Mouse (Mus musculus): ENCODE data around the gene Eid2. TPM values are rescaled to one million over a fixed set of nuclear protein-coding genes. Genes with fewer than 3 reads are reported as not detected.

The Eid2 gene
- polyA plus RNA-seq, 1 experiment from 2014 or later = 5.7 TPM

DNA sequence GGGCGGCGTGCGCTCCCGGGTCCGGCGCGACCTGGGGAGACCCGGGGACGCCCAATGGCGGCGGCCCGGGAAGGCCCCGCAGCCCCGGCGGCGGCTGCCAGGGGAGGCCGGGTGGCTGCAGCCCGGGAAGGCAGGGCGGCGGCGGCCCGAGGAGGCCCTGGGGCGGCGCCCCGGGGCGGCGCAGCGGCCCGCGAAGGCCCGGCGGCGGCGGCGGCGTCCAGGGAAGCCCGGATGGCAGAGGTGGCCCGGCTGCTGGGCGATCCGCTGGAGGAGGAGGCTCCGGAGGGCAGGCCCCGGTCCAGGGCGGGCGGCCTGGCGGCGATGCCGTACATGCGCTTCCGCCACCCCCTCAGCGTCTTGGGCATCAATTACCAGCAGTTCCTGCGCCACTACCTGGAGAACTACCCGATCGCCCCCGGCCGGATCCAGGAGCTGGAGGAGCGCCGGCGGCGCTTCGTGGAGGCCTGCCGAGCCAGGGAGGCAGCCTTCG lies 406 bp downstream of the Eid2 start:
- Histone ChIP-seq H3K4me3 (peak overlapping the region; percentile 89), H3K27me3 (0 out of 2 replicates have a peak, but pooled peaks cover 7% of the 10 kb centered on the region), H3K9me3 (no peaks in the 10 kb centered on the region), H3K27ac (replicated peaks) (peak overlapping the region; percentile 94), H3K36me3 (peaks cover 32% of the 10 kb centered on the region), H3K4me2 (replicated peaks) (peak overlapping the region; percentile 84), H3K9ac (replicated peaks) (peak overlapping the region; percentile 99), H3K4me1 (peaks cover 11% of the 10 kb centered on the region)
- WGBS = under 1% methylated on average over 44 of the region's 62 CpGs
- ATAC-seq (ENCODE audit: low FRiP score, low read depth) = peak; percentile 83

DNA sequence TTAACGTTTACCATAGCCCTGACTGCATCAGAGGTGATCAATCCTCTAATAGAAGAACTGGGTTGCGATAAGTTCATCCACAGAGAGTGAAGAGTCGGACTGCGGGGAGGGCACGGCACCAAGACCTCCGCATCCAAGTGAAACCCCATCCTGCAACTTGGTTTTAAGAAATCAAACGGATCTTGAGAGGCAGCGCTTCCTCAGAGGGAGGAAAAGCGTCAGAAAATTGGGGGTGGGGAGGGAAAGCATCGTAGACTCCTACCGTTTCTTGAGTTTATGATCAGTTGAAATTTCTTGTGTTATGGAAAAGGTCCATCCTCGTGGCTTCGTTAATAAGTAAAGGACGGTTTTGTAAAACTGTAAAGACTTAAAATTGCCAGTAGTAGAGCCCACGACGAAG lies 895 bp downstream of the Eid2 start:
- Histone ChIP-seq H3K4me2 (replicated peaks) (peak overlapping the region; percentile 84), H3K27me3 (0 out of 2 replicates have a peak, but pooled peaks cover 7% of the 10 kb centered on the region), H3K4me1 (peaks cover 11% of the 10 kb centered on the region), H3K9me3 (no peaks in the 10 kb centered on the region), H3K27ac (replicated peaks) (peak overlapping the region; percentile 94), H3K9ac (replicated peaks) (peak overlapping the region; percentile 99), H3K4me3 (peak overlapping the region; percentile 89), H3K36me3 (peaks cover 35% of the 10 kb centered on the region)
- 34% methylated on average over 16 of the region's 16 CpGs for WGBS
- no peak for ATAC-seq (ENCODE audit: low FRiP score, low read depth)

DNA sequence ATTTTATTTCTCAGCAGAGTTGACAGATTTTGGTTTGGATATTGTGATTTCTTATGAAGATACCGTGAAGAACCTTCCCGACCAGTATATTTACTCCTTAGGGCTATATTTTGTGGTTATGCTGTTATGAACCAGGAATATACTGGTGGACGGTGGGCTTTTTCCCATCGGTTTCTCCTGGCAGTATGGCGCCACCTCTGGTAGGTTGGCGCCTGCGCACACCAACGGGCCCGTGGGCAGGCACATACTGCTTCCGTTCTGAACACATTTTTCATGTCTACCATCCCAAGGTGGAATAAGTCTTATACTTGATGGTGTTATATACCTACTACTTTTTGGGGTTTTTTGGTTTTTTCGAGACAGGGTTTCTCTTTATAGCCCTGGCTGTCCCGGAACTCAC lies 1.7 kb downstream of the Eid2 start:
- Histone ChIP-seq H3K4me3 (peak overlapping the region; percentile 89; the same call in 1 of the 2 replicates), H3K36me3 (peaks cover 35% of the 10 kb centered on the region), H3K9me3 (no peaks in the 10 kb centered on the region), H3K9ac (replicated peaks) (no peak overlapping the region), H3K4me2 (replicated peaks) (no peak overlapping the region), H3K27ac (replicated peaks) (no peak overlapping the region), H3K27me3 (0 out of 2 replicates have a peak, but pooled peaks cover 7% of the 10 kb centered on the region), H3K4me1 (peaks cover 11% of the 10 kb centered on the region)
- 93% methylated on average over 12 of the region's 12 CpGs for WGBS
- no peak for ATAC-seq (ENCODE audit: low FRiP score, low read depth)

DNA sequence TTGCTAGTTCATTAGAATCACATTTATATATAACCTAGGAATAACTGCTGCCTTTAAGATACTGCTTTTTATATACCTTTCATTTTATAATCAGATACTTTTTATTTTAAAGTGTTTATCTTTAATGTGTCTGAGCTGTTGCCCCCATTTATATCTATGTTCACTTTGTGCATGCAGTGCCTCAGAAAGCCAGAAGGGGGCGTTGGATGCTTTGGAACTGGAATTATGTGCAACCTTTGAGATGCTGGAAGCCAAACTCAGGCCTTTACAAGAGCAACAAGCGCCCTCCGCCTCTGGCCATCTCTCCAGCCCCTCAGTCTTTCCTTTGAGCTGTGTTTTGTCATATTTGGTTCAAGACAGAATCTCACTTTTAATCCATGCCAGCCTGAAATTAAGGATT lies 4.1 kb downstream of the Eid2 start:
- H3K27me3 ChIP-seq = no peaks in the 10 kb centered on the region
- no peak overlapping the region for H3K9ac ChIP-seq (replicated peaks)
- WGBS = 73% methylated on average over 3 of the region's 3 CpGs
- no peak overlapping the region for H3K27ac ChIP-seq (replicated peaks)
- no peak for ATAC-seq (ENCODE audit: low FRiP score, low read depth)
- peaks cover 11% of the 10 kb centered on the region for H3K4me1 ChIP-seq
- no peaks in the 10 kb centered on the region for H3K9me3 ChIP-seq
- no peak overlapping the region for H3K4me2 ChIP-seq (replicated peaks)
- H3K4me3 ChIP-seq = no peak overlapping the region
- H3K36me3 ChIP-seq = peaks cover 35% of the 10 kb centered on the region

DNA sequence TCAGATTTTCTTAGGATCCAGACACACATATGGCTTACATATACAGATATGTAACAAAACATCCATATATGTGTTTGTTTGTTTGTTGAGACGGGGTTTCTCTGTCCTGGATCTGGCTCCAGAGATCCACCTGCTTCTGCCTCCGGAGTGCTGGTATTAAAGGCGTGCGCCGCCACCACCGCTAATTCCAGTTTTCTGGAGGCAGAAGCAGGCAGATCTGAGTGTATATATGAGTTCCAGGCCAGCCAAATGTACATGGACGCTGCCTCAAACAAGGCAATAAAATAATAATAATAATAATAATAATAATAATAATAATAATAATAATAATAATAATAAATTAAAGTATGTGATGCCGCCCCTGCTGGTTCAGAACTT lies 9.5 kb downstream of the Eid2 start:
- Histone ChIP-seq H3K27ac (replicated peaks) (no peak overlapping the region), H3K36me3 (peaks cover 12% of the 10 kb centered on the region), H3K9me3 (no peaks in the 10 kb centered on the region), H3K4me3 (no peak overlapping the region), H3K9ac (replicated peaks) (no peak overlapping the region), H3K4me2 (replicated peaks) (no peak overlapping the region), H3K4me1 (peaks cover 14% of the 10 kb centered on the region), H3K27me3 (no peaks in the 10 kb centered on the region)
- WGBS = 59% methylated on average over 8 of the region's 8 CpGs
- peak; percentile 38; the same call in 1 of the 2 replicates for ATAC-seq (ENCODE audit: low FRiP score, low read depth)

DNA sequence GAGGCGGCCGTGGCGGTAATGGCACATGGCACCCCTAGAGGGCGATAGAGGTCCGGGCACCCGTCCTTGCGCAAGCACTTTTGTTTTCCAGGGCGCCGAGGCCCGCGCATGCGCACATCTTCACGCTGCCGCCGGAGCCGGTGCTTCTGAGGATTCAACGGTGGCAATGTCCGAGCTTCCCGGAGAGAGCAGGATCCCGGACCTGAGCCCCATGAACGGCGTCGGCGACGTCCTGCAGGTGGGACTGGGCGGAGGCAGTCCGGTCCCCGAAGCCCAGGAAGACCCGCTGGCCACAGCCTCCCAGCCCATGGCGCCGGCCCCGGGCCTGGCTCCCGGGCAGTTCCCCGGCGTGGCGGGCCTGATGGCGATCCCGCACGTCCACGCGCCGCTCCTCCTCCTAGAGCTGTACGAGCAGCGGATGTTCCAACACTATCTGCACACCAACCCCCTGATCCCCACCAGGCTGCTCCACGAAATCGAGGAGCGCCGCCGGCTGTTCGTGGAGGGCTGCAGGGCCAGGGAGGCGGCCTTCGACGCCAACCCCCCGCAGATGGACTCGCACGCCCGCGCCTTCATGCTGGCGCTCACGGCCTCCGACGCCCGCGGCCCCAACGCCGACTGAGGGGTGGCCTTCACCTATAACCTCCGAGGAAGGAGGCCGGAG lies 10.1 kb downstream of the Eid2 start, which contains the start of gene Eid2b:
TSS of gene Eid2b (plus strand) at position 125 of the 664 bp plus-strand sequence.
- peaks cover 14% of the 10 kb centered on the region for H3K4me1 ChIP-seq
- H3K27ac ChIP-seq (replicated peaks) = peak within 1 kb of the TSS; percentile 86
- H3K36me3 ChIP-seq = peaks cover 6% of the 10 kb centered on the region
- H3K27me3 ChIP-seq = no peaks in the 10 kb centered on the region
- H3K9me3 ChIP-seq = no peaks in the 10 kb centered on the region
- H3K4me2 ChIP-seq (replicated peaks) = peak within 1 kb of the TSS; percentile 63
- peak within 1 kb of the TSS; percentile 85 for H3K9ac ChIP-seq (replicated peaks)
- 4% methylated on average over 68 of the region's 68 CpGs for WGBS
- peak within 1 kb of the TSS; percentile 71 for H3K4me3 ChIP-seq
- ATAC-seq (ENCODE audit: low FRiP score, low read depth) = peak; percentile 85

DNA sequence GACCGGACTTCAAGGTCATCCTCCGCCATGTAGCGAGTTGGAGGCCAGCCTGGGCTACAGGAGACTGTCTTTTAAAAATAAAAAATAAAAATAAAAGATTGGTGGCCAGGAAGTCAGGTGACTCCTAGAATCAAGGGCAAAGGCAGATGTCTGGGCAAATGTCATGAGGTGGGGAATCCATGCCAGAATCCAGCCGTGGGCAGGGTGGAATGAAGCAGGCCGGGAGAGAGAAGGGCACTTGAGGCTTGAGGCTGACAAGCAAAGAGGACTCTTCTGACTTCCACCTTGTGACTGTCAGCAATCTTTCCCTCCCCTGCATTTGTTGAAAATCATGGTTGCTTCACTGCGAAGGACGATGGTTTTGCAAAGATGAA lies 10.6 kb downstream of the Eid2 start:
- 85% methylated on average over 7 of the region's 7 CpGs for WGBS
- ATAC-seq (ENCODE audit: low FRiP score, low read depth) = no peak
- peak overlapping the region; percentile 63 for H3K4me2 ChIP-seq (replicated peaks)
- H3K9me3 ChIP-seq = no peaks in the 10 kb centered on the region
- H3K9ac ChIP-seq (replicated peaks) = peak overlapping the region; percentile 85
- peak overlapping the region; percentile 71 for H3K4me3 ChIP-seq
- peaks cover 14% of the 10 kb centered on the region for H3K4me1 ChIP-seq
- H3K27ac ChIP-seq (replicated peaks) = peak overlapping the region; percentile 86
- H3K27me3 ChIP-seq = no peaks in the 10 kb centered on the region
- peaks cover 1% of the 10 kb centered on the region for H3K36me3 ChIP-seq

DNA sequence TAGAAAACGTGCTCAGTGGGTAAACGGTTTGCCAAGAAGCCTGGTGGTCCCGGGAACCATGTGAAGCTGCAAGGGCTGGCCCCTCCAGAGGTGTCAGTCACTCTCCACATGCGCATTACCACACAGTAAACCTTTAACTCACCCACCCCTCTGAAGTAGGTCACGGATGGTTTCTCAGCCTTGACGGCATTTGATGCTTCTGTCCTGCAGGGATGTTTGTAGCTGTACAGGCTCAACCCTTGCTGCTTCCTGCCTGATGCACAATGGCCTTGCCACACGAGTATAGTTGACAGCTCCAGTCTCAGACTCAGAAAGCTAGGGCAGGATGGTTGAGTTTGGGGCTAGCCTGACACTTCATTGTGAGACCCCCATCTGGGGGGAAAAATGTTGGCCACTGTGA lies 12.9 kb downstream of the Eid2 start:
- H3K27me3 ChIP-seq = no peaks in the 10 kb centered on the region
- H3K27ac ChIP-seq (replicated peaks) = no peak overlapping the region
- no peaks in the 10 kb centered on the region for H3K9me3 ChIP-seq
- no peak overlapping the region for H3K4me2 ChIP-seq (replicated peaks)
- WGBS = 80% methylated on average over 7 of the region's 7 CpGs
- peaks cover 14% of the 10 kb centered on the region for H3K4me1 ChIP-seq
- H3K36me3 ChIP-seq = no peaks in the 10 kb centered on the region
- ATAC-seq (ENCODE audit: low FRiP score, low read depth) = no peak
- H3K4me3 ChIP-seq = no peak overlapping the region
- no peak overlapping the region for H3K9ac ChIP-seq (replicated peaks)

DNA sequence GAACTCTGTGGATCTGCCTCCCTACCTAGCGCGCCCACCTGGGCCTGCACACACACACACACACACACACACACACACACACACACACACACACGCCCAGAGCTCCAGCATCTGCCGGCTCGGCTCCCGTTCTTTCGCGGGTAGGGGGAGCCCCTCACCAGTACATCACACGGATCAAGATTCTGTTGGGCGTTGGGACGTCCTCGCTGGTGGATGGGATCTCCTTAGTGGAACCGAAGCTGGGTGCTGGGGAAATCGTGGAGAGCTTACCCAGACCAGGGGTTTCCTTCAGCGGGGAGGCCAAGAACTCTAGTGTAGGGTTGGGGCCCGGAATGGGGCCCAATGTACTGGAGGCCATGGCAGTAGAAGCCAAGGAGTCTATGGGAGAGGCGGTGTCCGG lies 22.5 kb downstream of the Eid2 start:
- peak; percentile 25; the same call in 1 of the 2 replicates for ATAC-seq (ENCODE audit: low FRiP score, low read depth)
- H3K27me3 ChIP-seq = peaks cover 71% of the 10 kb centered on the region
- H3K9ac ChIP-seq (replicated peaks) = peak overlapping the region; percentile 35; the same call in 1 of the 2 replicates
- WGBS = 1% methylated on average over 16 of the region's 18 CpGs
- peaks cover 34% of the 10 kb centered on the region for H3K4me1 ChIP-seq
- H3K36me3 ChIP-seq = no peaks in the 10 kb centered on the region; the same call in 1 of the 2 replicates
- H3K9me3 ChIP-seq = no peaks in the 10 kb centered on the region
- peak overlapping the region; percentile 31 for H3K4me3 ChIP-seq
- H3K27ac ChIP-seq (replicated peaks) = no peak overlapping the region
- H3K4me2 ChIP-seq (replicated peaks) = peak overlapping the region; percentile 50

DNA sequence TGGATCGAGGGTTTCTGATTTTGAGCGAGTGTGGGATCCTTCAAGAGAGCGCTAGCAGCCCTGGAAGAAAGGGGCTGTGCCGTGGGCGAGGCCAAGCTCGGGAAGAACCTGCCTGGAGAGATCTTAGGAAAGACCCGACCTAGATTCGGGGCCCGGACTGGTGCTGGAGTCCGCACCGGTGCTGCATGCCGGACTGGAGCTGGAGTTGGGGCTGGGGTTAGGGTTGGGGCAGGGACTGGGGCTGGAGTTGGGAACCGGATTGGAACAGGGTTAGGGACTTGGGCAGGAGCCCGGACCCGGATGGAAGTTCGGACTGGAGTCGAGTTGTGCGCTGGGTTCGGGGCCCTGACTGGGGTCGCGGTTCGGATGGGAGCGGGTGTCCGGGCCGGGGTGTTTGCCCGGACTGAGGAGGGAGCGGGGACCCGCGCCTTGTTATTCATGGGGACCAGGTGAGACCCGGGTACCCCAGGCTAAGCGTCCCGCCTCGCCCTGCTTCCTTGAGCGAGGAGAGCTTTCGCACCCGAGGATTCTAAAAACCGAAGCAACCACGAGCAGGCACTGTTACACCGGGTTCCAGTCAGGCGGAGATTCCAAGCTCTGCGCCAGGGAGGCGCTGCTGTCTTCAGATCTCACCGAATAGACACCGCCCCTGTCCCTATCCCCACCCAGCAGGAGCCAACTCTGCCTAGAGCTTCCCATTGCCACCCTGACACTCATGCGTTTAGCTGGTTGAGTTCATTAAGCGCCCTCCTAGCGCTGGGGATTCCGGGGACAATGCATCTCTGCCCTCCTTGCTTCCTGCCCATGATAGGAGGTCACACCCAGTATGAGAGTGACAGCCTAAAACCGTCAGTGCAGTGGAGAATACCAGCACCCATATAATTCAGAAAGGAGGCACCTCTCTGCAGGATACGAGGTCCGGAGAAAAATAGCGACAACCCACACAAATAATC lies 23.2 kb downstream of the Eid2 start, which contains the start of gene Selenov:
TSS of gene Selenov (minus strand) at position 549 of the 953 bp plus-strand sequence.
- Histone ChIP-seq H3K4me3 (peak within 1 kb of the TSS; percentile 31), H3K4me1 (peaks cover 35% of the 10 kb centered on the region), H3K36me3 (peaks cover under 1% of the 10 kb centered on the region; the same call in 1 of the 2 replicates), H3K27ac (replicated peaks) (no peak within 1 kb of the TSS), H3K9ac (replicated peaks) (peak within 1 kb of the TSS; percentile 35; the same call in 1 of the 2 replicates), H3K27me3 (peaks cover 79% of the 10 kb centered on the region), H3K4me2 (replicated peaks) (peak within 1 kb of the TSS; percentile 50), H3K9me3 (no peaks in the 10 kb centered on the region)
- under 1% methylated on average over 51 of the region's 52 CpGs for WGBS
- ATAC-seq (ENCODE audit: low FRiP score, low read depth) = peak; percentile 28; the same call in 1 of the 2 replicates

DNA sequence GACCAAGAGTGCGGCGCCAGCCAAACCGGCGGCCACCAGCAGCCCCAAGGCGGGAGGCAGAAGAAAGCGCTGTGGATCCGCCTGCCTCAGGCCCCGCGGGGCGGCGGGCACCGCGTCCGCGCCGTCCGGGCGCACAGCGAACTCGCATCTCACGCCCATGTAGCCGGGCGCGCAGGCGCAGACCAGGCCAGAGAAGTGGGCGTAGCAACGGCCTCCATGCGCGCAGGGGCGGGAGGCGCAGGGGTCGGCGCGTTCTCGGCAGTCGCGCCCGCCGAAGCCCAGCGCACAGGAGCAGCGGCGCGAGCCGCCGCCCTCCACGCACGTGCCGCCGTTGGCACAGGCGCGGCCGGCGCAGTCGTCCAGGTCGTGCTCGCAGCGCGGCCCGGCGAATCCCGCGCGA lies 26.8 kb downstream of the Eid2 start:
- Histone ChIP-seq H3K9ac (replicated peaks) (peak overlapping the region; percentile 52), H3K36me3 (peaks cover 18% of the 10 kb centered on the region; the same call in 1 of the 2 replicates), H3K27ac (replicated peaks) (no peak overlapping the region), H3K9me3 (no peaks in the 10 kb centered on the region), H3K27me3 (peaks cover 92% of the 10 kb centered on the region), H3K4me3 (peak overlapping the region; percentile 51), H3K4me1 (peaks cover 46% of the 10 kb centered on the region), H3K4me2 (replicated peaks) (peak overlapping the region; percentile 75)
- under 1% methylated on average over 59 of the region's 63 CpGs for WGBS
- peak; percentile 62 for ATAC-seq (ENCODE audit: low FRiP score, low read depth)
